Mouse (Mus musculus): Measurements from ENCODE around the gene Nkx6-1. TPM values are rescaled to one million over a fixed set of nuclear protein-coding genes. Genes with fewer than 3 reads are reported as not detected.

Gene Nkx6-1
- 0.29 and 0.39 TPM in 2 replicates for polyA plus RNA-seq (2015; fragmentation: Nextera tagmentation; extraction: Ambion mirVana)

GRCm38 (mm10) chr5:101664945-101665615 lies at the start of gene Nkx6-1:
Gene Nkx6-1 (minus strand): TSS chr5:101664996.

Other genes with a start within 250 kb of the Nkx6-1 start
- 81.9 and 108 TPM in 2 replicates for gene Cds1, start 100.1 kb upstream of the Nkx6-1 start, polyA plus RNA-seq (2015; fragmentation: Nextera tagmentation; extraction: Ambion mirVana)

Measured in urinary bladder, postnatal 0 days (tissue).